10 mouse cellular contexts compared by ENCODE assay signal in genomic region chr5:143059182-143059581, GRCm38 (mm10). TPM values are rescaled to one million over a fixed set of nuclear protein-coding genes. Genes with fewer than 3 reads are reported as not detected.
DNase-seq lines count a peak whose midpoint lies in the region; ATAC-seq and TF ChIP-seq lines count a peak whose summit lies in the region.
"Had no signal": no experiment of that assay in that cellular context is flagged by ENCODE, and none has a peak within 500 bp of the region (broad histone marks: within the 10 kb centered on the region; RNA-seq: fewer than 3 reads in every experiment).

No protein-coding gene starts in this region.

- peaks cover 19% of the 10 kb centered on the region for H3K4me1 ChIP-seq in forebrain, embryonic 15.5 days
- H3K4me1 ChIP-seq in forebrain, embryonic 16.5 days (replicated peaks; ENCODE audit: control insufficient read depth, insufficient read depth, low read length): peaks cover 8% of the 10 kb centered on the region
- H3K4me1 ChIP-seq in lung, embryonic 14.5 days (ENCODE audit: insufficient read depth): no peaks in the 10 kb centered on the region; the same call in 1 of the 2 replicates

- H3K36me3 ChIP-seq in forebrain, embryonic 15.5 days: peaks cover 11% of the 10 kb centered on the region; the same call in 1 of the 2 replicates
- no peaks in the 10 kb centered on the region for H3K36me3 ChIP-seq in forebrain, embryonic 16.5 days (ENCODE audit: control insufficient read depth, insufficient read depth)
- peaks cover 42% of the 10 kb centered on the region for H3K36me3 ChIP-seq in lung, embryonic 14.5 days (ENCODE audit: insufficient read depth)

- DNase-seq in lung, embryonic 14.5 days: no peak
- DNase-seq in lung, postnatal 25 days (ENCODE audit: low spot score): no peak
- DNase-seq in embryo, embryonic 9.5 days (ENCODE audit: extremely low spot score): no peak
- DNase-seq: cerebellum, postnatal 36 days had no signal

- H3K27ac ChIP-seq in forebrain, embryonic 15.5 days (replicated peaks): peak overlapping the region; percentile 49; the same call in 1 of the 2 replicates
- no peak overlapping the region for H3K27ac ChIP-seq in forebrain, embryonic 16.5 days (ENCODE audit: low read length)
- H3K27ac ChIP-seq in lung, embryonic 14.5 days (ENCODE audit: low read depth): peak overlapping the region; percentile 76

- no peaks in the 10 kb centered on the region for H3K9me3 ChIP-seq in forebrain, embryonic 15.5 days
- no peaks in the 10 kb centered on the region for H3K9me3 ChIP-seq in forebrain, embryonic 16.5 days (ENCODE audit: control insufficient read depth, low read length)
- no peaks in the 10 kb centered on the region for H3K9me3 ChIP-seq in lung, embryonic 14.5 days (ENCODE audit: low read depth, low read length)

- ATAC-seq in forebrain, embryonic 15.5 days (replicated peaks): no peak
- ATAC-seq in forebrain, embryonic 16.5 days: no peak
- ATAC-seq in lung, embryonic 14.5 days (ENCODE audit: insufficient read depth): no peak
- peak; percentile 48 for ATAC-seq in erythroblast, adult 5-6 weeks (replicated peaks; ENCODE audit: low FRiP score, poor library complexity, severe bottlenecking)
- peak; percentile 52 for ATAC-seq in megakaryocyte, adult 5-6 weeks (ENCODE audit: poor library complexity, severe bottlenecking)
- ATAC-seq in inflammation-experienced regulatory T-cells, adult 6 months: no peak
- ATAC-seq: activated CD4-positive, CD25-positive, alpha-beta regulatory T cell, adult 4 months had no signal

- no peaks in the 10 kb centered on the region for H3K27me3 ChIP-seq in forebrain, embryonic 15.5 days
- H3K27me3 ChIP-seq in forebrain, embryonic 16.5 days (replicated peaks; ENCODE audit: control insufficient read depth, insufficient read depth, low read length): no peaks in the 10 kb centered on the region
- H3K27me3 ChIP-seq in lung, embryonic 14.5 days (ENCODE audit: insufficient read depth, low read length): no peaks in the 10 kb centered on the region

- no peak overlapping the region for H3K9ac ChIP-seq in forebrain, embryonic 15.5 days (replicated peaks)
- no peak overlapping the region for H3K9ac ChIP-seq in forebrain, embryonic 16.5 days (replicated peaks; ENCODE audit: low read depth, low read length)
- H3K9ac ChIP-seq in lung, embryonic 14.5 days: no peak overlapping the region

- TF ChIP-seq CTCF in lung, embryonic 14.5 days (IDR thresholded peaks at IDR 0.05; ENCODE audit: low read depth): no peak

- H3K4me3 ChIP-seq in forebrain, embryonic 15.5 days: no peak overlapping the region
- H3K4me3 ChIP-seq in forebrain, embryonic 16.5 days (replicated peaks; ENCODE audit: low read length): no peak overlapping the region
- no peak overlapping the region for H3K4me3 ChIP-seq in lung, embryonic 14.5 days (ENCODE audit: low read depth, low read length)

- no peak overlapping the region for H3K4me2 ChIP-seq in forebrain, embryonic 15.5 days (replicated peaks)
- no peak overlapping the region for H3K4me2 ChIP-seq in forebrain, embryonic 16.5 days (ENCODE audit: low read length)
- H3K4me2 ChIP-seq in lung, embryonic 14.5 days: no peak overlapping the region

RNA-seq across cellular contexts. Expression of gene Rnf216, which starts 53.6 kb away (rescaled TPM):
- polyA plus RNA-seq in forebrain, embryonic 15.5 days (2015; fragmentation: Nextera tagmentation; extraction: Ambion mirVana): 36.2 and 37.3 TPM in 2 replicates
- 36.5 and 43.0 TPM in 2 replicates for polyA plus RNA-seq in forebrain, embryonic 16.5 days (2015; fragmentation: Nextera tagmentation; extraction: Ambion mirVana)
- polyA plus RNA-seq in lung, embryonic 14.5 days (2014; fragmentation: Nextera tagmentation; extraction: Ambion mirVana): 31.5 and 36.1 TPM in 2 replicates
- 10.4 and 19.9 TPM in 2 replicates for total RNA-seq in erythroblast, adult 5-6 weeks (2015; ENCODE audit: low replicate concordance)
- 31.5 and 53.4 TPM in 2 replicates for total RNA-seq in erythroblast, adult 5-6 weeks (2017; ENCODE audit: low replicate concordance)
- total RNA-seq in megakaryocyte, adult 5-6 weeks (2015): 37.2 and 44.1 TPM in 2 replicates
- 38.1 and 57.9 TPM in 2 replicates for total RNA-seq in megakaryocyte, adult 5-6 weeks (2017)
- polyA plus RNA-seq in inflammation-experienced regulatory T-cells, adult 6 months (2017; shearing (Covaris generic)): 10 to 100 TPM; 31.4 to 41.7 (median 32.2) TPM

Comparison
In these comparisons a context has a peak if more than half of its experiments do, and no peak if none do; other contexts are left out.
1. ATAC-seq: peak in erythroblast, adult 5-6 weeks (single experiment) and megakaryocyte, adult 5-6 weeks (single experiment); none in forebrain, embryonic 15.5 days (single experiment), forebrain, embryonic 16.5 days (single experiment), lung, embryonic 14.5 days (single experiment) and inflammation-experienced regulatory T-cells, adult 6 months (single experiment).